Mouse (Mus musculus): Measurements from ENCODE around the gene Caly. TPM values are rescaled to one million over a fixed set of nuclear protein-coding genes. Genes with fewer than 3 reads are reported as not detected.

The Caly gene
- polyA plus RNA-seq (2014; fragmentation: Nextera tagmentation; extraction: Ambion mirVana): 209 and 365 TPM in 2 replicates

DNA sequence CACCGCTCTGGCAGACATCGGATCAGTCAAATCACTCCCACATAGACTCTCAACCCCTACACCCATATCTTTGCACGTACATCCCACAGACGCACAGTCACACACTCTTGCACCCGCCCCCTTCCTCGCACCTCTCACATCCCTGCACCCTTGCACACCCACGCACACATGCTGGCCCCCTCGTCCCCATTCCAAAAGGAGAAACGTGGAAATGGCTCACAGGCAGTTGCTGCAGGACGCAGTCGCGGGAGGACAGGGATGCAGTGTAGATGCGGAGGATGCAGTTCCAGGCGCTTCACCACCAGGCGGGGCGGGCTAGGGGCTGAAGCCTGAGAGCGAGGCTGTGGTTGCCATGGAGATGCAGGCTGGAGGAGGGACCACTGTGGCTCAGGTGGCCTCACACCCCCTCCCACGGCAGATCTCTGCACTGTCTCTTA is at the start of gene Caly:
Gene Caly, minus strand, starts transcription at position 307 of the 437 bp plus-strand sequence.
- Histone ChIP-seq H3K9me3 (ENCODE audit: control insufficient read depth, low read length) (no peaks in the 10 kb centered on the region), H3K36me3 (ENCODE audit: control insufficient read depth, insufficient read depth, low read length) (no peaks in the 10 kb centered on the region), H3K27ac (ENCODE audit: low read depth, low read length) (peak within 1 kb of the TSS; percentile 85), H3K4me3 (ENCODE audit: low read depth, low read length) (peak within 1 kb of the TSS; percentile 50), H3K4me2 (ENCODE audit: low read depth, low read length) (peak within 1 kb of the TSS; percentile 64), H3K27me3 (ENCODE audit: control insufficient read depth, insufficient read depth, low read length) (no peaks in the 10 kb centered on the region), H3K9ac (replicated peaks; ENCODE audit: low read depth, low read length) (peak within 1 kb of the TSS; percentile 68), H3K4me1 (ENCODE audit: control insufficient read depth, insufficient read depth, low read length) (peaks cover 16% of the 10 kb centered on the region)
- WGBS: 4% methylated on average over 18 of the region's 18 CpGs
- peak; percentile 90 for ATAC-seq (ENCODE audit: low read depth)

DNA sequence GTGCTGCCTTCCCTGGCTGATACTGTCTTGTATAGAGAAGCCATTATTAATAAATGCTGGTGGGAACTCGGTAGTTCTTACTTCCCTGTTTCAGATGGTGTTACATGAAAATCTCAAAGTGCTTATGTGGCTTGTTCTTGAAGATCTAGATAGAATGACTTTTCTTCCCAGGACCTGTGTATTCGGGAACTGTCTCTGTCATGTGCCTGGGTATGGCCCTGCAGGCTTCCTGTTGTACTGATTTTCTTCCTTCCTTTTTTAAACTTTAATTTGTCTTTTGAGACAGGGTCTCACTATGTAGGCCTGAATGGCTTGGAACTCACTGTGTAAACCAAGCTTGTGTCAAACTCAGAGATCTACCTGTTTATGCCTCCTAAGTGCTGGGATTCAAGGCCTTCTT is 45.6 kb upstream of the Caly start:
- no peaks in the 10 kb centered on the region for H3K9me3 ChIP-seq (ENCODE audit: control insufficient read depth, low read length)
- H3K4me1 ChIP-seq (ENCODE audit: control insufficient read depth, insufficient read depth, low read length): no peaks in the 10 kb centered on the region
- 87% methylated on average over 2 of the region's 2 CpGs for WGBS
- H3K36me3 ChIP-seq (ENCODE audit: control insufficient read depth, insufficient read depth, low read length): no peaks in the 10 kb centered on the region
- H3K4me2 ChIP-seq (ENCODE audit: low read depth, low read length): no peak overlapping the region
- H3K27me3 ChIP-seq (ENCODE audit: control insufficient read depth, insufficient read depth, low read length): no peaks in the 10 kb centered on the region
- H3K4me3 ChIP-seq (ENCODE audit: low read depth, low read length): no peak overlapping the region
- no peak for ATAC-seq (ENCODE audit: low read depth)
- H3K27ac ChIP-seq (ENCODE audit: low read depth, low read length): no peak overlapping the region
- H3K9ac ChIP-seq (replicated peaks; ENCODE audit: low read depth, low read length): no peak overlapping the region

DNA sequence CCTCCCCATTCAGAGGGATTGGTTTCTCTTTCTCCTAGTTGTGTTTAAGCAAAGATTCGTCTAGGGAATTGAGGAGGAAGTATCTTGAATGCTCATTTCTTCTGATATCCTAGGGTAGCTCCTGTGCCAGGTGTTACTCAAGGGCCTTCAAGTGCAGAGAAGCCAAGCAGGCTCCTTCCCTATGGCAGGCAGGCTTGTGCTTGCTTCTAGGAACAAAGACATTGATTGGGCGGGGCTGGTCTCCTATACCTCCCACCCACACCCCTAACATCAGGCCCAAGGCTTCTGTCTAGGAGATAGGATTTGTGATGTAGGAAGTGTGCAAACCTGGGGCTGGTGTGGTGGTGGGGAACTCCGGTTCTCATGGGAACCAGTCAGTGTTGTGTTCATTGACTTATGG is 44.6 kb upstream of the Caly start:
- ATAC-seq (ENCODE audit: low read depth): no peak
- 97% methylated on average over 3 of the region's 3 CpGs for WGBS
- Histone ChIP-seq H3K4me1 (ENCODE audit: control insufficient read depth, insufficient read depth, low read length) (no peaks in the 10 kb centered on the region), H3K9ac (replicated peaks; ENCODE audit: low read depth, low read length) (no peak overlapping the region), H3K27me3 (ENCODE audit: control insufficient read depth, insufficient read depth, low read length) (no peaks in the 10 kb centered on the region), H3K27ac (ENCODE audit: low read depth, low read length) (no peak overlapping the region), H3K4me3 (ENCODE audit: low read depth, low read length) (no peak overlapping the region), H3K36me3 (ENCODE audit: control insufficient read depth, insufficient read depth, low read length) (no peaks in the 10 kb centered on the region), H3K4me2 (ENCODE audit: low read depth, low read length) (no peak overlapping the region), H3K9me3 (ENCODE audit: control insufficient read depth, low read length) (no peaks in the 10 kb centered on the region)

DNA sequence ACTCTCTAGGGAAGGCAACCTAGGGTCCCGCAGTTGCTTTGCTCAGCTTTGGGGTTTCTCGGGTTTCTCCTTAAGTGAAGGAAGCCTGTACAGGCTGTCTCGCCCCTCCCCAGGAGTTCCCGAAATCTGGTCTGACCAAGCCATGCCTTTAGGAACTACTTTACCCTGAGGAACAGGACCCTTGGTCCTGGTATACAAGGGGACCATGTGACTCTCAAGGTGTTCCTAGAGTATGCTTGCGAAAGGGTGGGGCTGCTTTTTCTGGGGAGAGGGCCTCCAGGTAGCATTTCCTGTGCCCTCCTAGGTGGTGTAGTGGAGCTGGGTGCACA is 43.6 kb upstream of the Caly start:
- Histone ChIP-seq H3K36me3 (ENCODE audit: control insufficient read depth, insufficient read depth, low read length) (no peaks in the 10 kb centered on the region), H3K4me3 (ENCODE audit: low read depth, low read length) (peak overlapping the region; percentile 58), H3K9me3 (ENCODE audit: control insufficient read depth, low read length) (no peaks in the 10 kb centered on the region), H3K4me1 (ENCODE audit: control insufficient read depth, insufficient read depth, low read length) (no peaks in the 10 kb centered on the region), H3K4me2 (ENCODE audit: low read depth, low read length) (peak overlapping the region; percentile 60), H3K27ac (ENCODE audit: low read depth, low read length) (no peak overlapping the region), H3K27me3 (ENCODE audit: control insufficient read depth, insufficient read depth, low read length) (no peaks in the 10 kb centered on the region), H3K9ac (replicated peaks; ENCODE audit: low read depth, low read length) (peak overlapping the region; percentile 65)
- 10% methylated on average over 5 of the region's 5 CpGs for WGBS
- ATAC-seq (ENCODE audit: low read depth): no peak

DNA sequence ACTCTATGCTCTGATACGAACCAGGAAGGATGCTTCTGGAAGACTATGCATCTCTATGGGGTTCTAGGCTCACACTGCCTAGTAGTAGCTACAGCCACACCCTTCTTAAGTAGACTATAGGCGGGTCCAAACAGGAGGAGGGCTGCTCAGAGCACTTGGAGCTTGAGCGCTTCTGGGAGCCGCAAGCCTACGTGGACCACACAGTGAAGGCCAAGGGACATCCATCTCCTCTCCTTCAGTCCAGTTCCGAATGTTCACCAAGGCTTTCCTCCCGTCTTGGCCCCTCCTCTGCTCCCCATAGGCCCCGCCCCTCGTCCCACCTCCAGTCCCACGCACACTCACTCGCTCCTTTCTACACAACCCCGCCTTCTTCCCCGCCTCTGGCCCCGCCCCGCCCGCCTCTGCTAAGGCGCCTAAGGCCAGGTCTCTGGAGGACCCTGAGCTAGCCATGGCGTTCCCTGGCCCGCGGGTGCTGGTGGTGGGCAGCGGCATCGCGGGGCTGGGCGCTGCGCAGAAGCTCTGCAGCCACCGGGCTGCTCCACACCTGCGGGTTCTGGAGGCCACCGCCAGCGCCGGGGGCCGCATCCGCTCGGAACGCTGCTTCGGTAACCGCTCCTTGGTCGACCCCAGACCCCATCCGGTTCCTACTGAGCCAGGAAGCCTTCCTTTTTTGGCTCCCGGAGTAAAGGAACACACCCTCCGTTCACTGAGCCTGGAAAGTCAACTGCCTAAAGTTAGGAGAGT is 43.1 kb upstream of the Caly start:
- Histone ChIP-seq H3K4me2 (ENCODE audit: low read depth, low read length) (peak overlapping the region; percentile 60), H3K9ac (replicated peaks; ENCODE audit: low read depth, low read length) (peak overlapping the region; percentile 65), H3K27me3 (ENCODE audit: control insufficient read depth, insufficient read depth, low read length) (no peaks in the 10 kb centered on the region), H3K4me3 (ENCODE audit: low read depth, low read length) (peak overlapping the region; percentile 58), H3K9me3 (ENCODE audit: control insufficient read depth, low read length) (no peaks in the 10 kb centered on the region), H3K36me3 (ENCODE audit: control insufficient read depth, insufficient read depth, low read length) (no peaks in the 10 kb centered on the region), H3K4me1 (ENCODE audit: control insufficient read depth, insufficient read depth, low read length) (no peaks in the 10 kb centered on the region), H3K27ac (ENCODE audit: low read depth, low read length) (no peak overlapping the region)
- WGBS: 1% methylated on average over 40 of the region's 40 CpGs
- ATAC-seq (ENCODE audit: low read depth): peak; percentile 96

DNA sequence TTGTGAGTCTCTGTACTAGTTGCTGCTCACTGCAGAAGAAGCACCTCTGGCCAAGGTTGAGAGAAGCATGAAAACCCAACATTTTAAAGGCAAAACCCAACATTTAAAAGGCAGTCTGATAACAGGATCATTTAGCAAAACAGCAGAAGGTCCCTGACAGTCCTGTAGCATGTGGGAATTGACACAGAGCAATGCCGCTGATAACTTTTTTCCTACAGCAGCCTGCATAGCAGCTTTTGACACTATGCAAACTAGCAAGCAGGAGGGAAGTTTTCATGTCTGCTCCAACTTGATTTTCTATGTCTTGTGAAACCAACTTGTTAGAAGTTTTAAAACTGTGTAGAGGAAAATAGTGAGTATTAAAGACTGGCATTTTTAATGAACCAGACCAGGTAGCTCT is 42.0 kb upstream of the Caly start:
- no peaks in the 10 kb centered on the region for H3K27me3 ChIP-seq (ENCODE audit: control insufficient read depth, insufficient read depth, low read length)
- no peak overlapping the region for H3K27ac ChIP-seq (ENCODE audit: low read depth, low read length)
- H3K4me3 ChIP-seq (ENCODE audit: low read depth, low read length): no peak overlapping the region
- H3K9ac ChIP-seq (replicated peaks; ENCODE audit: low read depth, low read length): no peak overlapping the region
- H3K36me3 ChIP-seq (ENCODE audit: control insufficient read depth, insufficient read depth, low read length): no peaks in the 10 kb centered on the region
- 100% methylated on average over 1 of the region's 1 CpGs for WGBS
- no peak overlapping the region for H3K4me2 ChIP-seq (ENCODE audit: low read depth, low read length)
- no peaks in the 10 kb centered on the region for H3K9me3 ChIP-seq (ENCODE audit: control insufficient read depth, low read length)
- H3K4me1 ChIP-seq (ENCODE audit: control insufficient read depth, insufficient read depth, low read length): no peaks in the 10 kb centered on the region
- no peak for ATAC-seq (ENCODE audit: low read depth)

DNA sequence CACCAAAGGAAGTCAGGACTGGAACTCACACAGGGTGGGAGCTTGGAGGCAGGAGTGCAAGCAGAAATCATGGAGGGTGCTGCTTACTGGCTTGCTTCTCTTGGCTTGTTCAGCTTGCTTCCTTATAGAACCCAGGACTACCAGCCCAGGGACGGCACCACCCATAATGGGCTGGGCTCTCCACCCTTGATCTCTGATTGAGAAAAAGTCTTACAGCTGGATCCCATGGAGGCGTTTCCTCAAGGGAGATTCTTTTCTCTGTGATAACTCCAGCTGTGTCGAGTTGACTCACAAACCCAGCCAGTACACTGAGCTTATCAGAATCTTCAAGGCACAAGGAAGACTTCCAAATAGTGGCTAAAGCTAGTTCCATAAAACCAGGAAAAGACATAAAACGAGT is 40.4 kb upstream of the Caly start:
- 36% methylated on average over 4 of the region's 4 CpGs for WGBS
- no peak for ATAC-seq (ENCODE audit: low read depth)

DNA sequence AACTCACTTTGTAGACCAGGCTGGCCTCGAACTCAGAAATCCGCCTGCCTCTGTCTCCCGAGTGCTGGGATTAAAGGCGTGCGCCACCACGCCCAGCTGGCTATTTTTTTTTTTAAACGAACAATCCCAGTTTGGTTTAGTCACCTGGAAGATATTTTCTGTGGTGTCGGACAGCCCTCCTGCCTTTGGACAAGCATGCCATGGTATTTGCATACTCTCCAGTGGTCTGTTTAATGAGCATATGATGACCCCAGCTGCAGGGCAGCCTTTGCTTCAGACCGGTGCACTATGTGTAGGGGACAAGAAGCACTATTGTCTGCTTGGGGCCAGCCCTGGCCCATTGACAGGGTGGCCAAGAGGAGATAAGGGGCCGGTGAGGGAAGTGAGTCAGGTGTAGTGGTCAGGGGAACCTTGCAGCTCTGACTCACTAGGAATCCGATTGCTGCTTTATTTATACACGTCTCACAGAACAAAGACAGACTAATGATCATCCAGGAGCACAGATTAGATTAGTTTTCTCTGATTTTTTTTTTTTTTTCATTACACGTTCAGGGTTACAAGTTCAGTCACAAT is 39.1 kb upstream of the Caly start:
- WGBS: 72% methylated on average over 12 of the region's 13 CpGs
- H3K27ac ChIP-seq (ENCODE audit: low read depth, low read length): no peak overlapping the region
- H3K4me3 ChIP-seq (ENCODE audit: low read depth, low read length): no peak overlapping the region
- H3K4me2 ChIP-seq (ENCODE audit: low read depth, low read length): no peak overlapping the region
- no peaks in the 10 kb centered on the region for H3K27me3 ChIP-seq (ENCODE audit: control insufficient read depth, insufficient read depth, low read length)
- H3K36me3 ChIP-seq (ENCODE audit: control insufficient read depth, insufficient read depth, low read length): no peaks in the 10 kb centered on the region
- ATAC-seq (ENCODE audit: low read depth): no peak
- H3K9me3 ChIP-seq (ENCODE audit: control insufficient read depth, low read length): no peaks in the 10 kb centered on the region
- no peak overlapping the region for H3K9ac ChIP-seq (replicated peaks; ENCODE audit: low read depth, low read length)
- peaks cover 4% of the 10 kb centered on the region; the same call in 1 of the 2 replicates for H3K4me1 ChIP-seq (ENCODE audit: control insufficient read depth, insufficient read depth, low read length)

More for the DNA sequence above, 40.4 kb upstream of the Caly start:
- H3K4me2 ChIP-seq (ENCODE audit: low read depth, low read length): no peak overlapping the region
- H3K9ac ChIP-seq (replicated peaks; ENCODE audit: low read depth, low read length): no peak overlapping the region
- H3K27me3 ChIP-seq (ENCODE audit: control insufficient read depth, insufficient read depth, low read length): no peaks in the 10 kb centered on the region
- H3K4me1 ChIP-seq (ENCODE audit: control insufficient read depth, insufficient read depth, low read length): no peaks in the 10 kb centered on the region
- H3K36me3 ChIP-seq (ENCODE audit: control insufficient read depth, insufficient read depth, low read length): no peaks in the 10 kb centered on the region
- no peaks in the 10 kb centered on the region for H3K9me3 ChIP-seq (ENCODE audit: control insufficient read depth, low read length)
- H3K4me3 ChIP-seq (ENCODE audit: low read depth, low read length): no peak overlapping the region
- H3K27ac ChIP-seq (ENCODE audit: low read depth, low read length): no peak overlapping the region

DNA sequence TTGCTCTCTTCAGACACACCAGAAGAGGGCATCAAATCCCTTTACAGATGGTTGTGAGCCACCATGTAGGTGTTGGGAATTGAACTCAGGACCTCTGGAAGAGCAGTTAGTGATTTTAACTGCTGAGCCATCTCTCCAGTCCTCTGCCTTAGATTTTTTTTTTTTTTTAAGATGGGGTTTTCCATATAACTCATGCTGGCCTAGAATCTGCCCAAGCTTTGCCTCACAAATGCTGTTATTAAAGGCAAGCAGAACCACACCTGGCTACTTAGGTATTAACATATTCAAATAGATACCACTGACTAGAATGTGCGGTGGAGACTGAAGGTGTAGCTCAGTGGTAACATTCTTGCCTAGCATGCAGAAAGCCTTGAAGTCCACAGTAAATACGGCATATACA is 38.1 kb upstream of the Caly start:
- no peaks in the 10 kb centered on the region for H3K27me3 ChIP-seq (ENCODE audit: control insufficient read depth, insufficient read depth, low read length)
- H3K27ac ChIP-seq (ENCODE audit: low read depth, low read length): no peak overlapping the region
- no peaks in the 10 kb centered on the region for H3K9me3 ChIP-seq (ENCODE audit: control insufficient read depth, low read length)
- H3K4me2 ChIP-seq (ENCODE audit: low read depth, low read length): no peak overlapping the region
- ATAC-seq (ENCODE audit: low read depth): no peak
- WGBS: 95% methylated on average over 2 of the region's 2 CpGs
- H3K9ac ChIP-seq (replicated peaks; ENCODE audit: low read depth, low read length): no peak overlapping the region
- peaks cover 4% of the 10 kb centered on the region; the same call in 1 of the 2 replicates for H3K4me1 ChIP-seq (ENCODE audit: control insufficient read depth, insufficient read depth, low read length)
- H3K36me3 ChIP-seq (ENCODE audit: control insufficient read depth, insufficient read depth, low read length): no peaks in the 10 kb centered on the region
- no peak overlapping the region for H3K4me3 ChIP-seq (ENCODE audit: low read depth, low read length)

All from neural tube, embryonic 14.5 days (tissue).